Mouse (Mus musculus): ENCODE data around the gene Tbc1d22b. TPM values are rescaled to one million over a fixed set of nuclear protein-coding genes. Genes with fewer than 3 reads are reported as not detected.
A peak's percentile ranks its signal among the peaks of the same experiment; 100 is the strongest.

Tbc1d22b gene
- total RNA-seq, 2 experiments from 2014 or later, result 24.6 to 28.3 TPM

DNA sequence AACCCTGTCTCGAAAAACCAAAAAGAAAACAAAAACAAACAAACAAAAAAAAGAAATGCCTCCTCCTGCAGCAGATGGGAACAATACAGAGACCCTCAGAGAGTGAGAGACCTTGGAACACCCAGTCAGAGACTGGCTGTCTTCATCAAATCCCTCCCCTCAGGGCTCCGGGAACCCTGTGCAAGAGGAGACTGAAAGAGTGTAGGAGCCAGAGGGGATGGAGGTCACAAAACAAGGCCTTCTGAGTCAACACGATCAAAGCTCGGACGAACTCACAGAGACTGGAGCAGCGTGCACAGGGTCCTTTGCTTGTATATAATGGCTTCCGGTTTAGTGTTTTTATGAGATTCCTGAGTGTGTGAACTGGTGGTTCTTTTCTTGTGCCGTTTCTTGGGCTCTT, 9.2 kb upstream of the Tbc1d22b start:
- DNase-seq, result peak; percentile 34 to 59

DNA sequence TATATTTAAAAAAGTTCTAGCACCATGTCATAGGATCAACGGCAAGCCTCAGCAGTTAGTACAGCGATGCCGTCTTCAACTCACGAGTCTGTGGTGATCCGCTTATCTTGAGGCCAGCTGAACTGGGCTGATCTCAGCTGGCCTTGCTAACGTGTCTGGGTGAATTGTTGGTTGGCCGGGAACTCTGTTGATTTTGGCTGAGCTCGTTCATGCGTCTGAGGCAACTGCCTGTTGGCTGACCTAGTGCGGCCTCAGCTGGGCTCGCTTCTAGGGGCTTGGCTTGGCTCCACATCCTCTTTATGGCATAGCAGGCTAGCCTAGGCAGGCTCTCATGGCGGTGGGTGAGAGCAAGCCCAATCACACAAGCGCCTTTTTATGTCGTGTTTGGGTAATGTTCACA, 8.2 kb upstream of the Tbc1d22b start:
- peak; percentile 88 to 91 for DNase-seq

DNA sequence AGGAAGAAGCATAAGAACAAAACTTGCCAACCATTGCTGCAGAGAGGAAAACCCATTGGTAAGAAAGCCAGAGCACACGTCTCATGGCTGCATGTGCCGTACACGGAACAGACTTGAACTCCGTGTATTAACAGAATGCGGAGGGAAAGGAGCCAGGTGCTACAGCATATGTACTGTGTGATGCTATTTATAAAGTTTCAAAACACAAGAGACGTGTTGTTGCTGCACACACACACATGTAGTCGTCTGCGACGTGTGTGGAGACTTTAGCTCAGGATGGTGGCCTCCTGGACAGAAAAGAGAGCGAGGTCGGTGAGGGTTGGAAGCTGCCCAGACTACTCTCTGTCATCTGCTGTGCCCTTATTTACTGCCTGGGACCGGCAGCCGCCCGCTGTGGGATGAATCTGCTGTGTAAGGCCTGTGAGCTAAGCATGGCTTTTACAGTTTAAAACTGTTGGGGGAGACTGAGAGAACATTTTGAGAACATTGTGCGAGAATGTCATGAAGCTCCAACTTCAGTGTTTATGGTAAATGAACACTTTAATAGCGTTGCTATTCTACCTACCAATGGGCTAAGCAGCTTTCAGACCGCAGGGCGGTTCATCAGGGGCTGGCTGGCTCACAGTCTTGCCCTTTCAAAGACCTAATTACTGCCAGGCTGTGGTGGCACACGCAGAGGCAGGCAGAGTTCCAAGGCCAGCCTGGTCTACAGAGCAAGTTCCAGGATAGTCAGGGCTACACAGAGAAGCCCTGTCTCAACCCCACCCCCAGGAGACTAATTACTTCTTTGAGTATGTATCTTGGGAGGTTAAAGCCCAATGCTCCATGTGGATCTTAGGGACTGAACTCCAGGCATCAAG, 6.5 kb upstream of the Tbc1d22b start:
- DNase-seq, result peak in 1 of 2 experiments; percentile 28

DNA sequence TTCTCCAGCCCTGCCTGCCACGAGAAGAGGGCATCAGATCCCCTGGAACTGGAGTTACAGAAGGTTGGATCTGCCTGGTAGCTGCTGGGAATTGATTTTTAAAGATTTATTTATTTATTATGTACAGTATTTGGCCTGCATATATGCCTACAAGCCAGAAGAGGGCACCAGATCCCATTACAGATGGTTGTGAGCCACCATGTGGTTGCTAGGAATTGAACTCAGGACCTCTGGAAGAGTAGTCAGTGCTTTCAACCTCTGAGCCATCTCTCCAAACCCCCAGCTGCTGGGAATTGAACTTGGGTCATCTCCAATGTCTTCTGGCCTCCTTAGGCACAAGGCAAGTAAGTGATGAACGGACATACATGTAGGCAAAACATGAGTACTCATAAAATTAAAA, 5.5 kb upstream of the Tbc1d22b start:
- DNase-seq, result no peak

DNA sequence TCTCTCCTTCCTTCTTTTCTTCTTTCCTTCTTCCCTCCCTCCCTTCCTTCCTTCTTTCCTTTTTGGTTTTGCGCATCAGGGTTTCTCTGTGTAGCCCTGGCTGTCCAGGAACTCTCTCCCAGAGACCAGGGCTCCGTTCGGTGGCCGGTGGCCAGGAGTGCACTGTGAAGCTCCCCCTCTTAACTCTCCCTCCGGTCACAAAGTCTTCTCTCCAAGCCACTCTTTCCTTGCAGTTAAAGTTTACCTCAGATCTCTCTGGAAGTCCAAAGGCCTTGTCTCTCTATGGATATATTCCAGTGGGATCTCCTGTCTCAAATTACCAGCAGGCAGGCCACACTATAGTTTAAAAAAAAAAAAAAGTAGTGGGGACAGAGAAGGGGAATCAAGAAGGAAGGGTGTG, 4.3 kb upstream of the Tbc1d22b start:
- no peak for DNase-seq

DNA sequence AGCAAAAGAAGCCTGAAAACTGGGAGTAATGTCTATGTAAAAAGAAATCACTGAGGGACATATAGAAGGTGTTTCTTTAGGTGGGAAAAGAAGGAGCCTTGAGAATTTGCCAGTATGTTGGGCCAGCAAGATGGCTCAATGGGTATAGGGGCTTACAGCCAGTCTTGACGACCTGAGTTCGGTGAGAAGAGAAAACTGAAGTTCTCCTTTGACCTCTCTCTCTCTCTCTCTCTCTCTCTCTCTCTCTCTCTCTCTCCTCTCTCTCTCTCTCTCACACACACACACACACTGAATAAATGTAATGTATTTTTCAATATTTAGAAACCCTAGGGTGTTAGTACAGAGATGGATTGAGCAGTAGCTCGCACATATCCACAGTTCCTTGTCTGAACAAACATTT, 1.1 kb upstream of the Tbc1d22b start:
- no peak for DNase-seq

DNA sequence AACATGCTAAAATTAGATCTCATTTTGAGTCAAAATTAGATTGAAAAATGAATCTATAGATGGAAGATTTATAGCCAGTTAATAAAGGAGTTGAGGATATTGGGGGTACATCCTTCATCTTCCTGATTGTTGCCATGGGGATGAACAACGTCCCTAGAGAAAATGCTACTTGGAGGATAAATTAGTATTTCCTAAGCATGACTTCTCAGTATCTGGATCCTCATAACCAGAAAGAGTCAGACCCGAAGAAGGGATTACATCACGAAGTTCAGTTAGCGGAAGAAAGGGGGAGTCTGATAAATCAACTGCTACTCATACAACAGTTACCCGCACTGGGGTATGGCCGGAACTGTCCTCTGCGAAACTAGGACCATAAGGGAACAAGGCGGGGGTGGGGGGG, 591 bp upstream of the Tbc1d22b start:
- DNase-seq, result no peak

DNA sequence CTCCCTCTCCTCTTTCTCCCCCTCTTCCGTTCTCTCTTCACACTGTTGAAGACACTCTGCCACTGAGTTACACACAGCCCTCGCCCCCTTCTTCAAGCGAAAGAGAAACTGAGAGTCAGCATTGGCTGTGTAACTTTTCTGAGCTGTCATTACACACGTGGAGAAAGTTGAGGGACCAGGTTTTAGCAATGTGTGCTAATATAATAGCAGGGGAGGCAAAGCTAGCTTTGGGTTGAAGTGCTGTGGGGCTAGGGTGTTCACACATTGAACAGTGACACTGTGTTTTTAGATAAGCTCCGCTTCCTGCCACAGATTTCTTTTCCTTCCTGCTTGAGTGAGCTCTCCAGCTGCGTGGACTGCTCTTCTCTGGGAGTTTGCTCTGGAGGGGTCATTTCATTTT, 1.4 kb downstream of the Tbc1d22b start:
- DNase-seq, result no peak

DNA sequence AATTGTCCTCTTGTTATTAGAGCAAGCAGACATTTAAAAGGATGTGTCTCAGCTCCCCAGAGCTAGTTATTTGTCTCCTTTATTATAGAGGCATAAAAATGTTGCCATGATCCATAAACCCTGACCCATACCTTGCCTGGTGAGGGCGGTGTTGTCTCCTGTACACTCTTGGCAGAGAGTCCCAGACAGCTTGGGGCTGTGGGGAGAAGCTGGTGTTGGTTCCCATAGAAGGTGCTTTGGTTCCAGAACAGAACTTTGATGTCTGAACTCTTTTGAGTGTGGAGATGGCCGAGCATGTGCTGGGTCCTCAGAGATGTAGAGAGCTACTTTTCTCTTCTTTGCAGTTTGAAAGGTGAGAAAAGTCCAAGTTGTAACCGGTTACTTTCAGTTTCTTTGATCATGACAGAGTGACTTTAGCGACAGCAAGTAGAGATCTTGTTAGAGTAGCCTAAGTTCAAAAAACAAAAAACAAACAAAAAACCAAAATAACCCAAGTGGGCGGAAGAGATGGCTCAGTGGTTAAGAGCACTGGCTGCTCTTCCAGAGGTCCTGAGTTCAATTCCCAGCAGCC, 2.7 kb downstream of the Tbc1d22b start, which contains the start of gene Tmem217:
Tmem217 (minus strand) TSS at position 224 of the 571 bp plus-strand sequence.
- no peak for DNase-seq

DNA sequence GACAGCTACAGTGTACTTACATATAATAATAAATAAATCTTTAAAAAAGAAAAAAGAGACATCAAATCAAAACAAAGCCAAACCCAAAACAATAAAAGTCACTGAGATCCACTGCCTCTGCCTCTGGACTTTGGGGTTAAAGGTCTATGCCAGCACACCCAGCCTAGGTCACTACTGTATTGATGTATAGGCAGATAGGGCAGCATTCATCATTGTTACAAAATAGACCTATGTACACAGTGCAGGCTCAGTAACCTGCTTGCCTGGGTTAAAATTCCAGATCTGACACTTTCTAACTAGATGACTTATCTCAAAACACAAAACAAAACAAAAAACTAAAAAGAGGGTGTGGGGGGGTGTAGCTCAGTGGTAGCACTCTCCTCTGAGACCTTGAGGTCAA, 4.6 kb downstream of the Tbc1d22b start:
- no peak for DNase-seq

DNA sequence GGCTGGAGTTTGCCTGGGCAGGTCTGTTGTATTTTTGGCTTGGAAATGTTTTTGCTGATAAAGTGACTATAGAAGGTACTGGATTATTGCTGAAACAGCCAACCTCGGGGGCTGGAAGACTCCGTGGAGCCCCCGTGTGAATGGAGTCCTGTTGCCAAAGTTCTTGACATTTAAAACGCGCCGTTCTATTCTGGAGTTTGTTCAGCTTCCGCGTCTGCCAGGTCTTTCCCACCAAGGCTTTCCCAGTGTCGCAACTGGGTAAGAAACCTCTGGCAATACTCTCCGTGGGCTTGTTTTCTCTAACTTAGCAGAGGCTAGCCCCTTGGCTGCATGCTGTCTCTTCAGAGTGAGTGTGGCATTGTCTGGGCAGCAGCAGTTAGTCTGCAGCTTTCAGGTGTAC, 6.9 kb downstream of the Tbc1d22b start:
- DNase-seq, result peak; percentile 27 to 50

DNA sequence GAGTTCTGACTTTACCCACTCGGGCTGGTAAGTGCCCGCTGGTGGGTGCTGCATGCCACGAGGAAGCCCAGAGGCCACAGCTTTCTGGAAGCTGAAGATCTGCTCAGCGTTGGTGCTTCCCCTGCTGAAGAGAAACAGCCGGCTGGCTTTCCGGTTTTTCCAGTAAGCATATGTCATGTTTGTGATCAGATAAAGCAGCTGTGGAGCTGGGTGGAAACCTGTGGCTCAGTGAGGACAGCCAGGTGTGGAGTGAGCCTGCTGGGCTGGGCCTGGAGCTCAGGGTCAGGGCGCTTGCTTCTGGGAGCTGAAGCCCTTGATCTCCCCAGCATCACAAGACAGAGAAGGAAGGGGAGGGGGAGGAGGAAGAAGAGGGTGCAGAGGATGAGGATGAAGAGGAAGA, 7.3 kb downstream of the Tbc1d22b start:
- no peak for DNase-seq

DNA sequence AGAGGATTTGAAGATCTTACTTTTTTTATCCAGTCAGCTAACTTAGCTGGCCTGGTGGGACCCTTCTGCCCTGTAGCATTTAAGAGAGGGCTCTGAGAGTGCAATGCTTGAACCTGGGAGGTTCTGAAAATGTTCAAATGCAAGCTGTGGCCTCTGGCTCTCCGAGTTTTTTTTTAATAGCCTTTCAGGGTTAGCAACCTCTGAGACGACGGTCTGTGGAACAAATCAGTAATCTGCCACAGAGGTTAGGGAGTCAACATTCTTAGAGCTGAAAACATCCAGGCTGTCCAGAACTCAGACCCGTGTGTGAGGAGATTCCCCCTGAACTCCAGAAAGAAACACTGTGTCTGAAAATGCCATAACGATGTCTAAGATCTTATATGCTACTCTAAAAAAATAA, 8.9 kb downstream of the Tbc1d22b start:
- no peak for DNase-seq

DNA sequence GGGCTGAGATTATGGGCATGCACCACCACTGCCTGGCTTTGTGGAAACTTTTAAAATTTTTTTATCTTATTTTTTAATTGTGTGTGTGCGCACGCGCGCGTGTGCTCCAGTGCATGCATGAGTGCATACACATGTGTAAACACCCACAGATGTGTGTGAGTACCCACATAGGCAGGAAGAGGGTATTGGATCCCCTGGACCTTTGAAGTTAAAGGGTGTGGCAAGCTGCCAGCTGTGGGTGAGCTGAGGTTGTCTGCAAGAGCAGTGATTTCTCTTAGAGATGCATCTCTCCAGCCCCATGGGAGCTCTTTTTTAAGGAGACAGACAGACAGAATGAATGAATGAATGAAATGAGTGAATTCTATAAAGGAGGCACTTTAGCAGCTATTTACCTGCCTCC, 15.9 kb downstream of the Tbc1d22b start:
- peak in 1 of 2 experiments; percentile 25 for DNase-seq

DNA sequence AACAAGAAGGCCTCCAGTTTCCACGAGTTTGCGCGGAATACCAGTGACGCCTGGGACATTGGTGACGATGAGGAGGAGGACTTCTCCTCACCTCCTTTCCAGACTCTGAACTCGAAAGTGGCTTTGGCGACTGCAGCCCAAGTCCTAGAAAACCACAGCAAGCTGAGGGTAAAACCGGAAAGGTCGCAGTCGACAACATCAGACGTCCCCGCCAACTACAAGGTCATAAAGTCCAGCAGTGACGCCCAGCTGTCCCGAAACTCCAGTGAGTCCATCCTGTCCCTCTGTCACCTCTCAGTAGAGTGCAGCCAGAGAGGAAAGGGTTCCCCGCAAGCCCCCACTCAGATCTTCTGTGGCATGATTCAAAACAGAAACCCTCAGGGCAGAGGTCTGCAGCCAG, 18.9 kb downstream of the Tbc1d22b start:
- DNase-seq, result peak; percentile 31 to 38

DNA sequence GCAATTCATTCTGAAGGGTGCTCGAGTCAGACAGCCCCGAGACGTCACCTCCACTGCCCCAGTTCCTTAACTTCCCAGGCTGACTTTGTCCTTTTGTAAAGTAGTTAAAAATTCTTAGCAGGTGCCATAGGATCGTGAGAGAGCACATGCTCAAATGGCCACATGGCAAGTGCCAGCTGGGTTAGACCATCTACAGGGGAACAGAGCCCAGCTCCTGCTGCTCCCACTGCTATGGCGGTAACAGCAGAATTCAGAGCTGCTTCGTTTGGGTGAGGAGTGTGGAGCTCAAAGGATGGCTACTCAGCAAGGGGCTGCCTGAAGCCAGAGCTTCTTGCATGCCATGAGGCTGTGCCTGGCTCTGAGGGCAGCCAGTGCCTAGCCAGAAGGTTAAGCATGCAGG, 20.2 kb downstream of the Tbc1d22b start:
- no peak for DNase-seq

DNA sequence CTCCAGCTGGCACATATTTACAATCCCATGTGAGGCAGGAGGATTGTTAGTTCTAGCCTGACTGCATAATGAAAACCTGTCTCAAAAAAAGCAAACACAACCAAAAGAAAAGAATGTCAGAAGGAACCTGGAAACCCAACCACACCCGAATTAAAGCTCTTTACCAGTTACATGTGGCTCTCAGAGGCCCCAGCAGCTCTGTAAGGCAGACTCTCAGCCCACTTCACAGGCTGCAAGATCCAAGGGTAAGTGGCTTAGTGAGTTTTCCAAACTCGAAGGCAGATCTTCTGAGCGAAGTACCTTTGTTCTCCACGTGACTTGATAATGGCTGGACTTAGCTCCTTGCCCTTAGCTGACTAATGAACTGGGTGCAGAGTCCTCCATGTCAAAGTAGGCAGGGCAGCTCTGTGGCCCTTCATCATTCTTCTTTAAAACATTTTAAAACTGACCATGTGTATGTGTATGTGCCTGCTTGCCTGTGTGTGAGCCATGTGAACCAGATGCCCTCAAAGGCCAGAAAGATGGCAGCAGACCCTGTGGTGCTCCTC, 30.1 kb downstream of the Tbc1d22b start:
- no peak for DNase-seq

DNA sequence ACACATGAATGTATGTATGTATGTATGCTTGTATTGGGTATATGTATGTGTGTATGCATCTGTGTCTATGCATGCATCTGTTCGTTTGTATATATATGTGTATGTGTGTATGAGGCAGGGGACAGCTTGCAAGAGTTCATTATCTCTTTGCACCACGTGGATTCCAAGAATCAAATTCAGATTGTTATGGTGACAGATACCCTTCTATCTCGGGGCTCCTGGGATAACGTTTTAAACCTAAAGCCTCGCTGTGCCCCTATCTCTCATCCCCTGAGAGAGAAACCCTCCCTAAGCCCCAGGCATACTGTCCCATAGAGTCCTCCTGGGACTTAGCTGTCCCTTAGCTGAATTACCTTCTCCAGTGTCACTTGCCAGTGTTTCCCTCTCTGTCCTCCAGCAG, 34.0 kb downstream of the Tbc1d22b start:
- DNase-seq, result no peak

DNA sequence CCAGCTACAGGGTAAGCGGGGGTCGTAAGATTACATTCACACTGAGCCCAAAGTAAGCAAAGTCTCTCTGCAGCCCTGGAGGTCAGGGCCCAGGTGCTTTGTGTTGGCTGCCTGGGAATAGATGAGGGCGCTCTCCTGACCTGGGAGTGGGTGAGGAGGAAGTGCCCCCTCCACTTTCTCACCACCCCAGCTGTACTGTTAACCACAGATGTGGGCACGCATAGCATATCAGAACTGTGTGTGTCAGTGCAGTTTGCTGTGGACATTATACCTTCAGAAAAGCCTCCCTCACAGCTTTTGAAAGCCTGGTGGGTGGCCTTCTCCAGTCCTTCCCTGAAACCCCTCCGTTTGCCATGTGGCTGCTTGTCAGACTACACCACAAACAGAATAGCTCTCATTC, 34.7 kb downstream of the Tbc1d22b start:
- no peak for DNase-seq

DNA sequence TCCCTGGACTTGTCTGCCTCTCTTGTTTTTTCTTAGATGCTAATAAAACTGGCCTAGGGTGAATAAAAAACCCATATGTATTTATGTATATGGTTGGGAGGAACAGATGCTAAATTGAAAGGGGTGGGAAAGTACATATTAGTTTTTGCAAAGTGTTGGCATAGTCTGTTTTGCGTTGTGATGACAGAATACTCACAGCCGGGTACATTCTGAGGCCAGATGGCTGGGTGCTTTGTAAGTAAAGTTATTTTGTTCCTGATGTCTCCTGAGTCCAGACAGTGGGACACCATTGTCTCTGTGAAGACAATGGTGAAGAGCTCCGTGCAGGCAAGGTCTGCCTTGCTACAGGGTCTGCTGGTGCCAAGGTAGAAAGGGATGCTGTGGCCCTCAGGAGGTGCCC, 35.2 kb downstream of the Tbc1d22b start:
- no peak for DNase-seq

DNA sequence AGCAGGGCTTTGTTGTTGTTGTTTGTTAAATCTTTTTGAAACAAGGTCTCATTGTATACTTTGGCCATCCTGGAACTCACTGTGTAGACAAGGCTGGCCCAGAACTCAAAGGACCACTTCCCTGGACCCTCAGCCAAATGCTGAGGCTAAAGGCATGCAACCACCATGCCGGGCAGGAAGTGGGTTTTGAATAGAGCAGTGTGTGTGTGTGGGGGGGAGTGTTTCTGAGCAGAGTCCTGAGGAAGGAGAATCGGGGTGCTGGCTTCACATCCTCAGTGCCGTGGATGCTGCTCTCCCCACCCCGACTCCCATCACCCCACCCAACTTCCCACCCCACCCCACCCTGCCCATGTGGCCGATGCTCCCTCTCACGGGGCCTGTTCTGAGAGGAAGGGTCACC, 35.9 kb downstream of the Tbc1d22b start:
- no peak for DNase-seq

DNA sequence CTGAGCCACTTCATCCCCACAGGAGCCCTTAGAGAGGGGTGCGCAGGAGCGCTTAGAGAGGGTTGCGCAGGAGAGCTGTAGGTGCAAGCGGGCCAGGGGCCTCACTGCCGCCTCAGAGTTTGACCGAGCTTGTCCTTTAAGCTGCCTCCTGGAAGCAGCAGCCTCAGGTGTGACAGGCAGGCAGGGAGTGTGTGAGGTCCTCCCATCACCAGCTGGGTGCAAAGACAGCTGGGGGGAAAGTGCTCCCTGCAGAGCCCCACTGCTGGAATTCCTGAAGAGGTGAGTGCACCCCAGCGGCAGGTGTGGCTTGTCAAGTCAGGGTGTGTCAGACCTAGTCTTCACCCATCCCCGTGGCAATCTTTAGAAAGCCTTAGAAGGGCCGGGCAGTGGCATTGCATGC, 37.3 kb downstream of the Tbc1d22b start:
- no peak for DNase-seq

DNA sequence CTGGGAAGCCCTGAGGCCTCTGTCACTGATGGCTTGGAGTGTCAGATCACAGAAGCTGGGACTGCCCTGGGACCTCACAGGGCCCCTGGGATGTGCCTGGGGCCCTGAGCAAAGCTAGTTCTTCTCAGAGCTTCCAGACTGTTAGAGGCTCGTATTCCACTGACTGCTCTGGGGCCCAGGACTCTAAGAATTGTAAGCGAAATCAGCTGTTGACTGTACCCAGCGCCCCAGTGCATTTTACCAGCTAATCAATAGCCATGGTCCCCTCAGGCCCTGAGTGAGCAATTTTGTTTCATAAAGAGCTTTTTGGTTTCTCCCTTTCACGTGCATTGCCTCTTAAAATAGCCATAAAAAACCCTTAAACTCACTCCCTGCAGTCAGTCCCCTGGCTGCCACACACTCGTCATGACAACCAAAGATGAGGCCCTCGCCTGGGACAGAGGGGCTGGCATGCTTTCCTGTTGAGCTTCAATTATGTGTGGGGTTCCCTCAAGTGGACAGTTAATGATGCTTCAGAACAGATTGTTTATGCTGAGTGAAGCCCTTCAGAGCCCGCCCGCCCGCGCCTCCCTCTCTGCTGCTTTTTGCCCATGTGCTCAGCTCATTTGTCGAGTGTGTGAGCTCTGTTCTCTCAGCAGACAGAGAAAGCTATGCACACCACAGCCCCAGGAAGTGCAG, 39.8 kb downstream of the Tbc1d22b start:
- DNase-seq, result no peak

Measured in adrenal gland, postnatal 36 days (tissue).